Mouse (Mus musculus) forebrain, embryonic 16.5 days (tissue): ENCODE measurements at regions not wholly inside any gene's neighbourhood (a gene's known extent, or its start where the extent isn't known, plus 50 kb on each side); places are given as distances from the start of the nearest gene placed in this dataset.

Experiments
- ATAC-seq: fragments of 200-750 bp; cut with Nextera tagmentation; 2 replicates; pipeline ENCODE4 v1.8.0; 2017; ENCODE audit warnings: mild to moderate bottlenecking, moderate library complexity
- H3K27ac ChIP-seq: fragments of 300-500 bp; sonication (generic); 2 replicates; pipeline ENCODE4 v1.5.1; 2014; ENCODE audit warnings: low read length, control low read depth
- H3K27me3 ChIP-seq: fragments of 300-500 bp; sonication (generic); replicated peaks from 2 replicates; pipeline ENCODE4 v1.6.1; 2014; ENCODE audit warnings: low read length; ENCODE audit not compliant: control insufficient read depth, insufficient read depth
- H3K36me3 ChIP-seq: fragments of 300-500 bp; sonication (generic); 2 replicates; pipeline ENCODE4 v1.6.1; 2014; ENCODE audit not compliant: control insufficient read depth, insufficient read depth
- H3K4me1 ChIP-seq: fragments of 300-500 bp; sonication (generic); replicated peaks from 2 replicates; pipeline ENCODE4 v1.6.1; 2014; ENCODE audit warnings: low read length; ENCODE audit not compliant: control insufficient read depth, insufficient read depth
- H3K4me2 ChIP-seq: fragments of 300-500 bp; sonication (generic); 2 replicates; pipeline ENCODE4 v1.6.1; 2014; ENCODE audit warnings: mild to moderate bottlenecking, low read length, control low read depth
- H3K4me3 ChIP-seq: fragments of 300-500 bp; sonication (generic); replicated peaks from 2 replicates; pipeline ENCODE4 v1.5.1; 2014; ENCODE audit warnings: mild to moderate bottlenecking, low read length, control low read depth
- H3K9ac ChIP-seq: fragments of 300-500 bp; sonication (generic); replicated peaks from 2 replicates; pipeline ENCODE4 v1.6.1; 2014; ENCODE audit warnings: low read depth, low read length, control low read depth
- H3K9me3 ChIP-seq: fragments of 300-500 bp; sonication (generic); 2 replicates; pipeline ENCODE4 v1.6.1; 2016; ENCODE audit warnings: low read length; ENCODE audit not compliant: control insufficient read depth
- WGBS: fragments of 180-500 bp; shearing (Covaris S2); extraction: QIAGEN DNeasy Blood & Tissue Kit; methylation state at CpG from one replicate; pipeline ENCODE4 v1.1.7; 2014; 5-methylcytosine and 5-hydroxymethylcytosine counted together

DNA sequence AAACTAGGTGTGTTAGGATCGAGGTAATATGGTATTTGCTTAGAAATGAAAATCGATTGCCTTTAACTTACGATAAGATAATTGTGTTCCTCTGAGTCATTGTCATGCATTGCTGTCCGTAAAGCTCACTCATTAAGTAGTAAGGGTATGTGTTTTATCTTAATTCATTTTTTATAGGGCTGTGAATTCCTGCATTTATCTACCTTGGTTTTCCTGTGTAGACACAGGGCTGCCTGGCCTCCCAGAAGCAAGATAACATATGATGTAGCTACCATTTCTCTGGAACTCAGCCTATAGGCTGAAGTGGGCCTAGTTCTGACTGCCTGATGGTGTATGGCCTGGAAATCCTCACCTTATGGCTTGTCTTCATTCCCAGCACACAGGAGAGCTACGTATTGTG is 76.9 kb upstream of the Klf4 start:
- ATAC-seq: no peak
- no peak overlapping the region for H3K4me2 ChIP-seq
- 89% methylated on average over 5 of the region's 5 CpGs for WGBS

DNA sequence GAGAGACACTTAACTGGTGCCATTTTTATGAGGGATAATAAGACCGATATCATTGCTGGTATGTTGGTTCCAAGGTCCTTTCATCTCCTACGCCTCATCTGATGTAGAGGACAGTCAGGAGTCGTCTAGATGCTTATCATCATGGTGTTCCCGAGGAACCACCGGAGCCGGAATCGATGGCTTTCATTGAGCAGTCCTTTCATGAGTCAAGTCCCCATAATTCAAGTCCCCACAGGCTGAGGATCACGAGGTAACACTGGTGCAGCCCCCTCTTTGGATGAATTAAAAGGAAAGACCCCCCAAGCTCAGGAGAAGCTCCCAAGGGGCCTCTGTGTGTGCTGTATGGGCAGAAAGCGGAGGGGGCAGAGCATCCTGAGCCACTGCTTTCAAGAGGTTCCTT is 73.3 kb upstream of the Klf4 start:
- no peak overlapping the region for H3K4me2 ChIP-seq
- no peak overlapping the region for H3K4me3 ChIP-seq
- H3K27me3 ChIP-seq: no peaks in the 10 kb centered on the region
- no peaks in the 10 kb centered on the region for H3K36me3 ChIP-seq
- WGBS: 90% methylated on average over 9 of the region's 9 CpGs
- H3K9ac ChIP-seq: no peak overlapping the region
- H3K9me3 ChIP-seq: no peaks in the 10 kb centered on the region
- H3K27ac ChIP-seq: no peak overlapping the region
- ATAC-seq: no peak
- H3K4me1 ChIP-seq: no peaks in the 10 kb centered on the region

More for the DNA sequence above, 76.9 kb upstream of the Klf4 start:
- no peaks in the 10 kb centered on the region for H3K4me1 ChIP-seq
- H3K36me3 ChIP-seq: no peaks in the 10 kb centered on the region
- no peak overlapping the region for H3K4me3 ChIP-seq
- no peaks in the 10 kb centered on the region for H3K9me3 ChIP-seq
- H3K9ac ChIP-seq: no peak overlapping the region
- H3K27ac ChIP-seq: no peak overlapping the region
- no peaks in the 10 kb centered on the region for H3K27me3 ChIP-seq

DNA sequence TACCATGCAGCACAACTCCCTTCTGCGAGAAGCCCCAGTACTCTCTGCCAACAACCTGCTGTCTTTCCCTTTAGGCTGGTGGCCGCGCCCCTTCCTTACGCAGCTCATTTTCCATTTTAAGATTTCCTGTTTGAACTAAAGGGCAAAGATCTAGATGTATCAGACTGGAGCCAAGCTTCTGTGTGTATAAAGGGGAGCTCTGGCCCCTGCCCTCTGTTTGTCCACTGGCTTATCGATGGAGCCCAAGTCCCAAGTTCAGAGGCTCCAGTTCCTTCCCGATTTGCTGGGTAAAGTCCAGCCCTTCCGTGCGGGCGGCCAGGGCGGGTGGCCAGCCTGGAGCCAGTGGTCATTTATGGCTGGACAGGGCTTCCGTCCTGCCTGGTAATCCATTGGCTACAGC is 72.6 kb upstream of the Klf4 start:
- no peaks in the 10 kb centered on the region for H3K36me3 ChIP-seq
- H3K27ac ChIP-seq: no peak overlapping the region
- H3K9me3 ChIP-seq: no peaks in the 10 kb centered on the region
- no peak overlapping the region for H3K4me3 ChIP-seq
- H3K4me1 ChIP-seq: no peaks in the 10 kb centered on the region
- no peak for ATAC-seq
- no peaks in the 10 kb centered on the region for H3K27me3 ChIP-seq
- WGBS: 90% methylated on average over 11 of the region's 11 CpGs
- H3K9ac ChIP-seq: no peak overlapping the region
- no peak overlapping the region for H3K4me2 ChIP-seq

GRCm38 (mm10) chr4:55603821-55604435 is 71.7 kb upstream of the Klf4 start:
- Histone ChIP-seq H3K4me1 (no peaks in the 10 kb centered on the region), H3K9ac (no peak overlapping the region), H3K4me2 (no peak overlapping the region), H3K9me3 (no peaks in the 10 kb centered on the region), H3K4me3 (no peak overlapping the region), H3K27ac (no peak overlapping the region), H3K36me3 (no peaks in the 10 kb centered on the region), H3K27me3 (no peaks in the 10 kb centered on the region)
- WGBS: 33% methylated on average over 4 of the region's 4 CpGs
- no peak for ATAC-seq

DNA sequence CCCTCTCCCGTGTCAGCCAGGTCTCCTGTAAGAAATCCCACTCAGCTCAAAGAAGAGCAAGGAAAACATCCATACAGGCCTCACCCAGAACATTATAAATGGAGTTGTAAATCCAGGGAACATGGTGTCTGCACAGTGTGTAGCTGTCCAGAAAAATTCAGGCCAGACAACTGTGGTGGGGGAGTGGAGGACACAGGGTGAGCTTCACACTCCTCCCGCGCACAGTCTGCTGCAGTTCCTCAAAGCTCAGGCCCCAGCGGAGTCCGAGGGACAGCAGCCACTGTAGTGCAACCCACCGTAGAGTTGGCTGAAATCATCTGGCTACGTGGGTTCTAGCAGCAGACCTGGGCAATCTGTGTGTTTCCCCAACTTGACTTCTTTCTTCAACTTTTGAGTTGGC is 62.9 kb upstream of the Klf4 start:
- Histone ChIP-seq H3K27ac (no peak overlapping the region), H3K9ac (no peak overlapping the region), H3K36me3 (no peaks in the 10 kb centered on the region), H3K9me3 (no peaks in the 10 kb centered on the region), H3K4me1 (no peaks in the 10 kb centered on the region), H3K4me3 (no peak overlapping the region), H3K27me3 (no peaks in the 10 kb centered on the region), H3K4me2 (no peak overlapping the region)
- no peak for ATAC-seq
- WGBS: 91% methylated on average over 7 of the region's 7 CpGs

GRCm38 (mm10) chr4:55594699-55595098 is 62.4 kb upstream of the Klf4 start:
- no peak overlapping the region for H3K4me2 ChIP-seq
- WGBS: 85% methylated on average over 6 of the region's 6 CpGs
- H3K27me3 ChIP-seq: no peaks in the 10 kb centered on the region
- no peak overlapping the region for H3K9ac ChIP-seq
- ATAC-seq: no peak
- H3K4me1 ChIP-seq: no peaks in the 10 kb centered on the region
- H3K36me3 ChIP-seq: no peaks in the 10 kb centered on the region
- no peak overlapping the region for H3K4me3 ChIP-seq
- no peaks in the 10 kb centered on the region for H3K9me3 ChIP-seq
- no peak overlapping the region for H3K27ac ChIP-seq

GRCm38 (mm10) chr4:55593132-55593531 is 60.9 kb upstream of the Klf4 start:
- no peaks in the 10 kb centered on the region for H3K4me1 ChIP-seq

DNA sequence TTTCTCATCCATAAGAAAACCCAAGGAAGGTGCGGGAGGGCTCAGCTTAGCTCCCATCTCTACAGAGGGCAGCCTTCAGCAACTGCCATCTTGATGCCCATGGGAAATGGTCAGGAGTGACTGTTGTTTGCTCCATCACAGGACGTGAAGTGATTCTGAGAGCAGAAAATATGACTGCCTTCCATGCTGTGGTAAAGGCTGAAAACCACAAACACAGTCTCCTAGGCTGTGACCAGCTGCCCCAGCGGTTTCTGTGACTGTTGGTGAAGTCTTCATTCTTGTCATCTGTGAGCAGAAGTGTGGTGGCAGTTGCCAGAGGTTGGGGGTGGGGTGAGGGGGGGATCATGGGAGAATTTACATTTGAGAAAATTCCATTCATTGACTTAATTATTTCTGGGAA is 53.9 kb upstream of the Klf4 start:
- WGBS: 82% methylated on average over 3 of the region's 3 CpGs

More at GRCm38 (mm10) chr4:55593132-55593531, 60.9 kb upstream of the Klf4 start:
- Histone ChIP-seq H3K36me3 (no peaks in the 10 kb centered on the region), H3K9me3 (no peaks in the 10 kb centered on the region), H3K4me2 (no peak overlapping the region), H3K27me3 (no peaks in the 10 kb centered on the region), H3K4me3 (no peak overlapping the region), H3K27ac (no peak overlapping the region), H3K9ac (no peak overlapping the region)
- ATAC-seq: no peak
- WGBS: 18% methylated on average over 3 of the region's 3 CpGs

GRCm38 (mm10) chr4:55583589-55583988 is 51.3 kb upstream of the Klf4 start:
- no peak for ATAC-seq
- Histone ChIP-seq H3K9ac (no peak overlapping the region), H3K27me3 (no peaks in the 10 kb centered on the region), H3K9me3 (no peaks in the 10 kb centered on the region), H3K4me1 (no peaks in the 10 kb centered on the region), H3K4me3 (no peak overlapping the region), H3K4me2 (no peak overlapping the region), H3K27ac (no peak overlapping the region), H3K36me3 (no peaks in the 10 kb centered on the region)
- 58% methylated on average over 8 of the region's 8 CpGs for WGBS

More for the DNA sequence above, 53.9 kb upstream of the Klf4 start:
- Histone ChIP-seq H3K4me3 (no peak overlapping the region), H3K36me3 (no peaks in the 10 kb centered on the region), H3K9me3 (no peaks in the 10 kb centered on the region), H3K27ac (no peak overlapping the region), H3K4me2 (no peak overlapping the region), H3K9ac (no peak overlapping the region), H3K27me3 (no peaks in the 10 kb centered on the region), H3K4me1 (no peaks in the 10 kb centered on the region)
- ATAC-seq: no peak
